Mouse (Mus musculus) gastrocnemius, postnatal 10 days (tissue): ENCODE results near the gene Vmn2r53. TPM values are rescaled to one million over a fixed set of nuclear protein-coding genes. Genes with fewer than 3 reads are reported as not detected.
"Not testable (repeated sequence)": the region's sequence is repeated elsewhere in the genome, so short reads cannot be mapped to it uniquely, and the experiment has no call there.

Source experiments
- DNase-seq: peaks from one replicate; pipeline ENCODE4 v3.0.0; 2021; ENCODE audit warnings: mixed read lengths
- long read RNA-seq, 2 experiments: library from polyadenylated mRNA; stranded (forward); transcript quantifications; one replicate each; pipeline ENCODE4 v2.0.0; 2021
- total RNA-seq, 2 experiments: library from RNA; stranded (reverse); gene quantifications; 2 replicates each; pipeline ENCODE4 v1.2.3; 2021

The Vmn2r53 gene
- total RNA-seq: under 1 TPM; under 0.01 to 0.02 TPM
- long read RNA-seq, experiment 1: 0 reads
- long read RNA-seq, experiment 2: 0 reads

DNA sequence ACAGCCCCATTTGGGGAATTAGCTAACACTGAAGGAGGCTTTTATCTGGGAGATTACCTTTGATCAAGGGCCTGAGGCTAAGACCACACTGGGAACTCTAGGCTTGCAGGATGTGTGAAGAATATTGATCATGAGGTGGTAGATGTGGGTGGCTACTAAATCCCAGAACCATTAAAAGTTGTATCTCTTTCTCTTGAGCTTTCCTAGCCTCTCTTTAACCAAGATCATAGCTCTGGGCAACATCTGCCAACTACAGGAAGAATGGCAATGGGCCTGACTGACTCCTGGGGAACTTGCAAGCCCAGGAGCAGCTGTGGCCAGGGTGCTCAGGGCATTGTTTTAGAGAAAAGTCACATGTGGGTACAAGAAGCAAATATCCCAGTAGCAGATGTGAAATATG, at the start of gene Vmn2r53:
Gene Vmn2r53, minus strand, starts transcription at position 101 of the 400 bp plus-strand sequence.
- DNase-seq: no peak

- DNase-seq: not testable (repeated sequence)
Measured at GRCm38 (mm10) chr7:12640219-12640618, 31.6 kb upstream of the Vmn2r53 start, which contains the start of gene Vmn2r54. TSS of gene Vmn2r54 (minus strand) at chr7:12640319.

Other genes with a start within 250 kb of the Vmn2r53 start
- gene Vmn1r84, start 239.5 kb downstream of the Vmn2r53 start, total RNA-seq: not detected
- gene Zfp551, start 186.0 kb downstream of the Vmn2r53 start, total RNA-seq: 1 to 10 TPM; 2.3 to 2.5 TPM
- gene Zfp606, start 130.5 kb downstream of the Vmn2r53 start, total RNA-seq: 10 to 100 TPM in 1 of 2 experiments, 1 to 10 TPM in 1; 7.1 to 10.2 TPM
- gene 2900092C05Rik, start 96.3 kb downstream of the Vmn2r53 start, total RNA-seq: not detected
- not detected for gene Vmn2r54, start 31.5 kb upstream of the Vmn2r53 start, total RNA-seq
- gene Vmn2r55, start 76.2 kb upstream of the Vmn2r53 start, total RNA-seq: not detected
- gene Vmn2r56, start 126.2 kb upstream of the Vmn2r53 start, total RNA-seq: not detected
- 1 to 10 TPM; 3.6 to 4.9 TPM for gene Zscan18, start 194.8 kb upstream of the Vmn2r53 start, total RNA-seq
- gene Zfp329, start 210.1 kb upstream of the Vmn2r53 start, total RNA-seq: 1 to 10 TPM; 5.8 to 8.9 TPM
- 10 to 100 TPM in 1 of 2 experiments, 1 to 10 TPM in 1; 9.8 to 13.4 TPM for gene Zfp110, start 226.0 kb upstream of the Vmn2r53 start, total RNA-seq